Mouse (Mus musculus) midbrain, embryonic 14.5 days (tissue): ENCODE data around the gene 4930426L09Rik. TPM values are rescaled to one million over a fixed set of nuclear protein-coding genes. Genes with fewer than 3 reads are reported as not detected.

Source experiments
- polyA plus RNA-seq: library from polyadenylated mRNA; unstranded; fragments of >200 nt; fragmentation: Nextera tagmentation; extraction: Ambion mirVana; gene quantifications from 2 replicates; pipeline ENCODE4 v1.2.1, GENCODE M21; 2014

The 4930426L09Rik gene
- polyA plus RNA-seq, 1 experiment from 2014 or later, result 0.47 TPM

Other genes with a start within 250 kb of the 4930426L09Rik start
- gene Pip4k2a, start 217 bp upstream of the 4930426L09Rik start, polyA plus RNA-seq, result 10.3 and 11.8 TPM in 2 replicates
- 1.1 and 1.6 TPM in 2 replicates for gene Armc3, start 201.0 kb downstream of the 4930426L09Rik start, polyA plus RNA-seq